Mouse (Mus musculus) spleen, adult 18-20 months (tissue): Measurements from ENCODE around the gene Lyplal1.

Source experiments
- DNase-seq, 2 experiments: peaks; one replicate each; pipeline ENCODE4 v3.0.0; 2022; ENCODE audit warnings: mixed read lengths in 2 of 2

Gene Lyplal1

DNA sequence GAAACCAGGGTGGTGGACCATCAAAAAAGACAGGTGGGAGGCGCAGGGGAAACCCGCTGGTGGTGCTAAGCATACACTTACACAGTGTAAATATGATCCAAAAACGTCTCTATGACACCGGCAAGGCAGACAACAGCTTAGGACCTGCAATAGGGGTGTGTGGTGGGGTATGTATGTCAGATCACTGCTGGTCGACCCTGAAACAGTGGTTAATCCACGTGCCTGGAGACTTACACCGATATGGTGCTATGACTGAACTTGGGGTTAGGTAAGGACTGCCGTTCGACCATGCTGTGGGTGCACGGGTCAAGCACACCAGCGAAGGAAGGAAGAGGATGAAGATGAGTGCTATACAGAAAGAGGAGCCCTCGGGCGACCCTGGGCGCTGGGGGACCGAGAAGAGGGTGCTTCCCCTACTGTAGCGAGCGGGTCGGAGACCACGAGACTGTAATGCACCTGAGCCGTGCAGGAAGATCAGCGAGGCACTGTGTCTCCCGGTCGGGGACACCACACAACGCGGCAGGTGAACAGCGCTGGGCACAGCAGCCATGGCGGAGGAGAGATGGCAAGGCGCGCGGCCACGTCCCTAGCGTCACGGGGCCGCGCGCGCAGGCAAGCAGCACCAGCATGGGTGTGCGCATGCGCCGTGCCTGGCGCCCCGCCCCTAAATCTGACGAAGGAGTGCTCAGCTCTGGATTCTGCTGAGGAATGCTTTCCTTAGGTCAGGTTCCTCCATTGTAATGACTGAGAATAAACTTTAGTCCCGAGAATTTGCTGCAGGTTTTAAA is at the start of gene Lyplal1:
Gene Lyplal1, minus strand, starts transcription at position 610 of the 788 bp plus-strand sequence.
- DNase-seq, result peak; percentile 45 to 55

GRCm38 (mm10) chr1:186163616-186164015 is 46.5 kb upstream of the Lyplal1 start:
- DNase-seq, result no peak

DNA sequence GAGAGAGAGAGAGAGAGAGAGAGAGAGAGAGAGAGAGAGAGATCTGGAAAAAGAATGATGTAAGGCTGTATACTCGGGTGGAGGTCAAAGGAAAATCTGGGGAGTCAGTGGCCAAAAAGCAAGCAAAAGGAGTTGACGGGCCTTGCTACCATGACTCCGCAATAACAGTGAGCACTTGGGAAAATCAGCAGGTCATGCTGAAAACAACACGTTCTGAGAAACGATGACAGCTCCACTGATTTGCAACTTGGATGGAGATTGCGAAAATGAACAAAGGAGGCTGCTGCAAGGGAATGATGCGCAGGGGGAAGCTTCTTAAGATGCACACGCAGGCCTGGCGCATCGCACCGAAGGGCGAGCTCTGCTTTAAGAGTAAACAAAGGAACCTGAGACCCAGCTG is 46.1 kb upstream of the Lyplal1 start:
- DNase-seq, result no peak

DNA sequence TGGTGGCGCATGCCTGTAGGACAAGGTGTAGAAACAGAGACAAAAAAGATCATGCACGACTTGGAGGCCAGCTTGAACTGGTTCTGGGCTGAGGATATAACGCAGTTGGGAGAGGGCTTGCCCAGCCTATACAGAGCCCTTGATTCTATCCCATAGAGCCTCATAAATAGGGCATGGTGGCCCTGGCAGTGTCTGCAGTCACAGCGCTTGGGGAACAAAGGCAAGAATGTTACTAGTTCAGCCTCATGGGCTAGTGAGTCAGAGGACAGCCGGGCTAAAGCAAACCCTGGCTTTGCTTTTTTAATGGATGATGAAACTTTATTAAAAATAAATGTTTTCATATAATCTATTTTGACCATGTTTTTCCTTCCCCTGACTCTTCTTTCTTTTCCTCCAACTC is 33.3 kb upstream of the Lyplal1 start:
- no peak for DNase-seq

DNA sequence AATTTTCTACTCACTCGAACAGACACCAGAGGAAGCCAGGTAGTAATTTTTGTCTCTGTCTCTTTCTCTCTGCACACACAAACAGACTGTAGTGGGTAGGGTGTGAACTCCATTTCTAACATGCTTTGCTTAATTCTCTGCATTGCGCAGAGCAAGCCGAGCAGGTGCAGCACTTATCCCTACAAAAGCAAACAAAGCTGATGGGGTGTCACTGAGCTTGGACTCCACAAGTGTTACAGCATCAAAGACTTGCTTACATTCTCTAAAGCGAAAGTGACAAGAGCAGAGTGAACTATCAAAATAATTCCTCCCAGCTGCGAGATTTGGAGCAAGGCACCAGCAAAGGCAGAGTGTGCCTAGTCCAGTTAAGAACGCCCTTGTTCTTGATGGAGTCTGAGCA is 28.3 kb upstream of the Lyplal1 start:
- no peak for DNase-seq

DNA sequence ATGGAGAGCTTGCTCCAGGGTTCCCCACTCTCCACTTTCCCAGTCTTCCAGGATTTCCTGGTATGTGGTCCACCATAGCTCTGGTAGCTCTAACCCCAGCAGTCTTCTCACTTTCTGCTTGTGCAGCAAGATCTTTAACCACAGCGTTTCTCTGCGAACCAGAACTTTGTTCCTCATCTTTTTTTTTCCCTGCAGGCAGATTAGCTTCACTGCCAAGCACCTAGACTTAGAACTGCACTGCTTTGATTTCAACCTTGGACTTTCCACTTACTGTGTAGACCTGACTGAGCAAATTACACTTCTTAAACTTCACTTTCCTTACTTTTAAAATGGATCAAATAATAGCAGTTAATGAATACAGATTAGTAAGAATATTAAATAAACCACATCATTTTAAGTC is 23.1 kb upstream of the Lyplal1 start:
- no peak for DNase-seq

GRCm38 (mm10) chr1:186137873-186138272 is 20.8 kb upstream of the Lyplal1 start:
- DNase-seq, result no peak

- DNase-seq, result no peak
These were observed 19.7 kb upstream of the Lyplal1 start for GRCm38 (mm10) chr1:186136636-186137380.

DNA sequence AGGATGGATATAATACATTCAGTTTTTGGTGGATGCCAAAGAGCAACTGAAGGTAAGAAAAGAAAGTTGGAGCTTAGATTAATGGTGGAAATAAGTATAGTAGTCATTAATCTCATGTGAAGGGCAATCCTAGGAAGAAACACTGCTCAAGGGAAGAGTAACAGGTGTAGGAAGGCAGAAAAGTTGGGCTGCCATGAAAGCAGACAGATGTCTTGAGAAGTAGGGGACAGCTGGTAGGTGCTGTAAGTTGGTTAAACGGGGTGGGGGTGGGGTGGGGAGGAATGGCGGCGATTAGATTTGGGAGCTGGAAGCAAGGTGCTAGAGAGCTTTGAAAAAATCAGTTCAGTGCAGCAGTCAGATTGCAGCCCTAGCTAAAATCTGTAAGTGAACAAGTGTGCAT is 14.4 kb upstream of the Lyplal1 start:
- no peak for DNase-seq

DNA sequence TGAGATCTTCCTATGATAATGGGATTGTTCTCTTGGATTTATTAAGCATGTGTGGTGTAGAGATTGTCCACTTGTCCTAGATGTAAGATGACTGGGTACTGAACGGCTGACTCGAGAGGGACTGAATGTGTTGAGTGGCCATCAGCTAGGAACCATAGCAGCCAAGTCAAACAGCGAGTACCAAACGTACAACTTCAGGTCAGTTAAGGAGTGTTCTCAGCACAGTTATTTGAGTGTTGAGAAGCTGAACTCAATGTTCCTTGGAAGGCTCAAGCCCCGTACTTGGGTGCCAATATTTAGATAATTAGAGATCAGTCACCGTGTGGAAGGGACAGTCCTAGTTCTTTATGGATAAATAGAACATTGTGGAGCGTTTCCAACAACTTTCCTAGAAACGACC is 11.8 kb upstream of the Lyplal1 start:
- no peak for DNase-seq

GRCm38 (mm10) chr1:186126313-186126862 is 9.3 kb upstream of the Lyplal1 start:
- DNase-seq, result no peak

GRCm38 (mm10) chr1:186123690-186124089 is 6.6 kb upstream of the Lyplal1 start:
- DNase-seq, result no peak

DNA sequence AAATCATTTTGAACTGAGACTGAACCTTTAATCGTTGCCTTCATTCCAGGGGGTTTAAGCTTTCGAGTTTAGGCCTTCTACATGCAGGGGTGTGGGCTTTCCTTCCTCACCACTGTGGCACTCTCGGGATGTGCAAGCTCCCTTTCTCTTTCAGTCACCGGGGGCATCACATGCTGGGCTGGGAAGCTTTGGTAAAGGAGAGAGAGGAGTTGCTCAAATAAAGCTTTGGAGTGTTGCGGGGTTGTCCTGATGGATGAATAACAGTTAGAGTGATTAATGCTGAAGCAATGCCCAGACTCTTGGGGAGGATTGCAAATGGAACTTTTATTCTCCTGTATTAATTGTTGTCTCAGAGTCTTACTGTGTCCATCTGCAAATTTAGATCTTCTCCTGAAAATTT is 2.7 kb upstream of the Lyplal1 start:
- DNase-seq, result no peak

GRCm38 (mm10) chr1:186116086-186116600 is 967 bp downstream of the Lyplal1 start:
- no peak for DNase-seq

DNA sequence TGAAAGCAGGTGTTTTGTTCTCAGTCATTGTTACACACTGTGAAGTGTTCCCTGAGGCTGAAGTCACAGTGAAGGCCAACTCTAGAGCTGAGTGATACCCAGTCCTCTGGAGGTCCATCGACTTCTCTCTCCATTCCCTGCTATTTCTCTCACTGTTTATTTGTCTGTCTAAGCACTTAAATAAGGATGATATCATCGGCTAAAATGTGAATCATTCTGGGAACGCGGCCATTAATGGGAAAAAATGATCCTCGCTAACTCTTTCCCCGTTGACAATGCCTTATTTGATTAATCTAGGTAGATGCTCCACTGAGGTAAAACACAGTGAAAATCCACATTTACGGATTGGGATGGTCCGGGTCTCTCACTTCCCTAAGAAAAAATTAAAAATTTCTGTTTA is 14.8 kb downstream of the Lyplal1 start:
- DNase-seq, result no peak

DNA sequence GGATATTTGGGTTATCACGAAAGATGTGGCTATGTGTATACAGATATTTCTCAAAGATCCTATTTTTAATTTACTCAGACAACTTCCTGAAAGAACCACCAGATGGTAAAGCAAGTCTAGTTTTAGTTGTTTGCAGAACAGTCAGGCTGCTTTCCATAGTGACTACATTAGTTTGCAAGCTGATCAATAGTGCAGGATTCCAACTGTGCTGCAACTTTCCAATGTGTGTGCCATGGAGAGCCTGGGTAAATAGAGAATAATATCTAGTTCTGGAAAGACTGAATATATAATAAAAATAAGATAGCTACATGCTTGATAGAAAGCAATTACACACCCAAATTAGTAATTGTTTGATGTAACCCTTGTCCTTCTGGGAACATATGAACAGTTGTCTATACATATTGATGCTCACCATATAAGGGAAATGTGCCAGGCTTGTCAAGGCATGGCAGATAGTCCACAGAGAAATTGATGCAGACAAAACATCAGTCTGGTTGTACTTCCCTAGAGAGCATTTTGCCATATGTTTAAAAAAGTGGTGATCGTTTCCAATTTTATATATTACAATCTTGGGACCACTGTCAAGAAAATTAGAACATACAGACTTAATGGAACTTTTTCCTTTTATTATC is 50.7 kb downstream of the Lyplal1 start:
- no peak for DNase-seq

DNA sequence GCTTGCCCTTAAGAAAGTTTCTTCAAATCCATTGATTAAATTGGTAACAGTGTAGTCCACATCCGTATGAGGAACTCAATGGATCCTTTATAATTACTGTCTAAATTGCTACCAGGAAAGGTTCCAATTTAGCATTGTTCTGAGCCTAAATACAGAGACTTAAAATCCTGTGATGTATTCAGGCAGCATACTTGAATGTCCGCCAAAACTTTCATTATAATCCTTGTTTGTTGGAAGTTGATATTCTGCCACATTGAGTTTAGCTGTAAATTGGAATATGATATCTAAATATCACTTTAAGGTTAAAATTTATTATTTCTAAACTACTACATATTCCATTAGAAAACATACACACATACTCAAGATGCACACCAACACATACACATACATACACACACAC is 57.1 kb downstream of the Lyplal1 start:
- DNase-seq, result no peak

DNA sequence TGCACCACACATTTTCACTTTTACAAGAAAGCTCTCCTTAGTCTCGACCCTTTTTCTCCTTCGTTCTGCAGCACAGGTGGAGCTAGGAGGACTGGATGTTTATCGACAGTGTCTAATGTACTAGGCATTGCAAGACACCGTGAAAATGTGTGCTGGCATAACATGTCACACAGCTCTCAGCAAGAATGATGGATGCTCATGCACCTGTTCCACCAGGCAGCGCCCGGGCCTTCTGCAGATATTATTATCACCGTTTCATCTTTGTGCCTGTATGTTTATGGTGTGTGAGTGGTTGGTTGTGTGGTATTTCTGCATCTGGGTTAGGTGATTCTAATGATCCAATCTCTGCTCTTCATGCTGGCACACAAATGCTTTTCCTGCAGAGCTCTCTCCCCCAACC is 62.9 kb downstream of the Lyplal1 start:
- DNase-seq, result no peak

GRCm38 (mm10) chr1:186053280-186054043 is 63.6 kb downstream of the Lyplal1 start:
- DNase-seq, result no peak

DNA sequence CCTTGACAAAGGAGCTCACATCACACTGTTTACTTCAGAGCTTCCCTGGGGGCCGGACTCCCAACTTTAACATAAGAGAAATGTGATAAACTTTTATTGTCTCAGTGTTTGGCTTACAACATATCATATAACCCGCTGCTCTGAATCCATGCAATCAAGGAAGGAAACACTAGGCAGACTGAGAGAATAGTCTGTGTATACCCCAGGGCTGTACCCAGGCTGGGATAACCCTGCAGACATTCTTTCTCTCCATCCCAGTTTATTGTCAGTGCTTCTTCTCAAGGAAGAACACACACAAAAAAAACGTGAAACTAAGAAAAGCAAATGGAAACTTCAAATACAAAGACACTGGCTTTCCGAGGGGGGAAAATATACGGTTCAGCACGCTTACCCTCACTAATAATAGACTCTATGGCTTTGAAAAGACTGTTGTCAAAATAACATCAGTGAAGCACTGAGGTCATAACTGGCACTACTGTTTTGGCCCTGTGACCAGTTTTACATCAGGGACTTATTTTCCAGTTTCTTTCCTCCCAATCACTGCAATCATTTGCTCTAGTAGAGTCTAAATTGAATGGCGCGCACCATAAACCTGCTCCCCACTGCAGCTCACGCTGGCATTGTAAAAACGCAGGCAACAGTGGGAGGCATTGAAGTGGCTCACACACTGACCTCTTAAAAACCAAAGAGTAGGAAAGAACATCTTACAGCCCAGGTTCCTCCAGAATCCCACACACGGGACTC is 73.2 kb downstream of the Lyplal1 start:
- DNase-seq, result no peak

GRCm38 (mm10) chr1:186041841-186042240 is 75.3 kb downstream of the Lyplal1 start:
- no peak for DNase-seq
